Mouse (Mus musculus): ENCODE measurements around the gene Rspo1. TPM values are rescaled to one million over a fixed set of nuclear protein-coding genes. Genes with fewer than 3 reads are reported as not detected.

The Rspo1 gene
- polyA plus RNA-seq, 1 experiment: 1.6 TPM

DNA sequence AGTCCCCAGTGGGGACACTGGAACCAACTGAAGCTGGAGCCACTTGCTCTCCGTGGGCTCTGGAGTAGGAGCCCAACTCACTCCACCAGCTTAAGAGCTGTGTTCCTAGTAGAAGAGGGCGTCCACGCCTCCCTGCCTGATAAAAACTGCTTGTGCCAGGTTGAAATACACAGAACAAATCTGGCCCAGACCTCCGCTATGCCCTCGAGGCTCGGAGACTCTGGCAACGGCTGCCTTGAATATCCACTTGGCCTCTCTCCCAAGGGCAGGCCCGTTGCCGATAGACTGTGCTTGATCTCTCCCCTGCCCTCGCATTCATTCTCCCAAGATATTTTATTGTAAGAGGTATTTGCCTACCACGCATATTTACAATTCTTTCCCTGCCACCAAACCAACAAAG lies 31.2 kb downstream of the Rspo1 start:
- Histone ChIP-seq H3K4me3 (replicated peaks; ENCODE audit: control insufficient read depth, low read depth, low read length) (no peak overlapping the region), H3K27ac (ENCODE audit: control insufficient read depth, insufficient read depth, low read depth, low read length, poor library complexity) (no peak overlapping the region), H3K4me1 (ENCODE audit: control insufficient read depth, insufficient read depth, low read length) (peaks cover 4% of the 10 kb centered on the region)
- no peak for TF ChIP-seq CTCF (IDR thresholded peaks at IDR 0.05; ENCODE audit: control insufficient read depth, insufficient read depth, low read length)
- no peak for TF ChIP-seq POLR2A (IDR thresholded peaks at IDR 0.05; ENCODE audit: borderline replicate concordance, control insufficient read depth, low read depth, low read length)
- WGBS: 86% methylated on average over 11 of the region's 11 CpGs

DNA sequence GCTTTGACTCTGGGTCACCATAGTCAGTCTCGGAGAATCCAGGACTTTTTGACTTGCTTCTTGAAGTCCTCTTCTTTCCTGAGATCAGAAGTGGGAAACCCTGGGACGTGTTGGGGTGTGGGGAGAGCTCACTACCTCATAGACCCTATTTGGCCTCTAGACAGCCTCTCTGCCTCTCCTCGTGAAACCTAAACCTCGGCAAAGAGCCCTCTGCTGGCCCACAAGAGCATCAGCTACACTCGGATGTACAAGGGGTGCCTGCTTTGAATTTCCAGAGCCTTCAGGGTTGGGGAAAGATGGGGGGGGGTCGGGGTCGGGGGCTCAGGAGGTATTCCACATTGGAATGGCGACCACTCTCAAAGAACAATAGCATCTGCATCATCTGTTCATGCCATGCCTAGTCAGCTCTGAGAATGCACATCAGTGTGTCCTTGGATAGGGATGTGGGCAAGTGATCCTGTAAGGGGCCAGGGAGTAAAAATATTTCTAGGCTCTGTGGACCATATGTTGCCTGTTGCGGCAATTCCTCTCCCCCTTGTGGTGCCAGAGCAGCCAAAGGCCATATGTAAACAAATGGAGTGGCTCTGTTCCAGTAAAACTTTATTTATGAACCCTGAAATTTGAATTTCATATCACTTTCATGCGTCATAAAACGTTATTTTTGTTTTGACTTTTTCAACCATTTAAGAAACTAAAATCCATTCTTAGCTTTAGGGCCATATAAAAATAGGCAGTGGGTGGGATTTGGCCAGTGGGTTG lies 34.7 kb downstream of the Rspo1 start:
- TF ChIP-seq CTCF (IDR thresholded peaks at IDR 0.05; ENCODE audit: control insufficient read depth, insufficient read depth, low read length) (peak; percentile 26; the same call in 1 of the 2 replicates), POLR2A (IDR thresholded peaks at IDR 0.05; ENCODE audit: borderline replicate concordance, control insufficient read depth, low read depth, low read length) (no peak)
- Histone ChIP-seq H3K27ac (ENCODE audit: control insufficient read depth, insufficient read depth, low read depth, low read length, poor library complexity) (no peak overlapping the region), H3K4me1 (ENCODE audit: control insufficient read depth, insufficient read depth, low read length) (peaks cover 3% of the 10 kb centered on the region; the same call in 1 of the 2 replicates), H3K4me3 (replicated peaks; ENCODE audit: control insufficient read depth, low read depth, low read length) (no peak overlapping the region)
- 35% methylated on average over 11 of the region's 11 CpGs for WGBS

DNA sequence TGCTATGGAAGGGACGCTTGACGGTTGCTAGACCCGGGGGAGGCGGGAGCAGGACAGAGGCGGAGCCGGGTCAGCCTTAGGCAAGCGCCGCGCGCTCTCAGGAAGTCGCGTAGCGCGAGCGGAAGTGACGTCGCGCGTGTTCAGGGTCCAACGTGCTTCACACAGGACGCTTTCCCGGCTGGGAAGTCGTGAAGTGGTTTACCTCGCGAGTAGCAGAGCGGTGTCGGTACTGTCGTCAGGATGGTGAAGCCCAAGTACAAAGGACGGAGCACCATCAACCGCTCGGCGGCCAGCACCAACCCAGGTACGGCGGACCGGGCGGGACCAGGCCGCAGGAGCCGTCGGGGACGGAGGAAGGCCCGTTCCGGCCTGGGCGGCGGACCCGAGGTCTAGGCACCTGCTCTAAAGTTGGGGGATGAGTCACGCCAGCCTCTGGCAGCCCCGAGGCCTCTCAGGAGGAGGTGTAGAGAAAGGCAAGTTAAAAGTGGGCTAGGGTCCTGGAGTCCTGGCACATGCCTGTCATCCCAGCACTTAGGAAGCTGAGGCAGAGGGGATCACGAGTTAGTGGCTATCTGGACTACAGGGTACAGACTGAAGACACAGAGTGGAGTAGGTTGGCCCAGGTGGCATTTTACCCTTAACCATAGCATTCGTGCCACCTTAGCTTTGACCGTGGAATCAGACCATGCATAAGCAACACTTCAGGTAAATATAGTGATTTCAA lies 43.8 kb downstream of the Rspo1 start:
- WGBS: under 1% methylated on average over 50 of the region's 50 CpGs
- Histone ChIP-seq H3K4me3 (replicated peaks; ENCODE audit: control insufficient read depth, low read depth, low read length) (peak overlapping the region; percentile 89), H3K27ac (ENCODE audit: control insufficient read depth, insufficient read depth, low read depth, low read length, poor library complexity) (peak overlapping the region; percentile 16; the same call in 1 of the 2 replicates), H3K4me1 (ENCODE audit: control insufficient read depth, insufficient read depth, low read length) (peaks cover 3% of the 10 kb centered on the region)
- TF ChIP-seq CTCF (IDR thresholded peaks at IDR 0.05; ENCODE audit: control insufficient read depth, insufficient read depth, low read length): no peak
- TF ChIP-seq POLR2A (IDR thresholded peaks at IDR 0.05; ENCODE audit: borderline replicate concordance, control insufficient read depth, low read depth, low read length): peak; percentile 64; the same call in 1 of the 2 replicates

DNA sequence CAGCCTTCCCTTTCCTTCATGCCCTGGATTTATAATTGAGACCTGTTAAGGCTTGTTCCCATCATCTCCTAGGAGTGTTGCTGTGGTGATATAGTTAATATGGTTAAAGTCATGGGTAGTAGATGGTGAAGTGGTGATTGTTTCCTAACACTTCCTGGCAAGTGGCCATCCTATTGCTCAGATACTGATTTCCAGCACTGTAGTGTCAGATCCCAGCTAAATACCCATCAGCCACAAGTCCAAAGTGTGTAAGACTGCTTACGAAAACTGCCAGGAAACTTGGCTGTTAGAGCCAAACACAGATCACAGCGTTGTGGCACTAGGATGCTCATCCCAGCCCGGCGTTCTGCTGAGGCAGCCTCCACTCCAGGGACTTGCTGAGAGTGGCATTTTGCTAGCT lies 48.1 kb downstream of the Rspo1 start:
- Histone ChIP-seq H3K4me3 (replicated peaks; ENCODE audit: control insufficient read depth, low read depth, low read length) (no peak overlapping the region), H3K4me1 (ENCODE audit: control insufficient read depth, insufficient read depth, low read length) (peaks cover 3% of the 10 kb centered on the region), H3K27ac (ENCODE audit: control insufficient read depth, insufficient read depth, low read depth, low read length, poor library complexity) (no peak overlapping the region)
- no peak for TF ChIP-seq POLR2A (IDR thresholded peaks at IDR 0.05; ENCODE audit: borderline replicate concordance, control insufficient read depth, low read depth, low read length)
- no peak for TF ChIP-seq CTCF (IDR thresholded peaks at IDR 0.05; ENCODE audit: control insufficient read depth, insufficient read depth, low read length)
- WGBS: 85% methylated on average over 4 of the region's 4 CpGs

DNA sequence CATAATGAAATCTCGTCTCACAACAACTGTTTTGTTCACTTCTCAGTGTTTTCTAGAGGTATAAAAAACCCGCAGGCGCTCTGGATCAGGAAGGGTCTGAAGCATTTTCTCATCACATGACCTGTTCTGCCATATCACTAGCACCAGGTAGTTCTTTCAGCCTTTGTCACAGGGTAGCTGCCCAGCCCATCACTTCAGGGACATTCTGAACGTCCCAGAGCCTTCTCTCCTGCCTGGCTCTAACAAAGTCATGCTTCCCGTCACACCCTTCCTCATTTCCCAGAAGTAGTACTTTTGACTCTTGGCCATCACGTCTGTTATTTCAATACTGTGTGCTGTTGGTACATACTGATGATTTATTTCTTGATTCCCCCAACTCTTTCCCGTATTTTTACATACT lies 58.2 kb downstream of the Rspo1 start:
- no peak for TF ChIP-seq CTCF (IDR thresholded peaks at IDR 0.05; ENCODE audit: control insufficient read depth, insufficient read depth, low read length)
- TF ChIP-seq POLR2A (IDR thresholded peaks at IDR 0.05; ENCODE audit: borderline replicate concordance, control insufficient read depth, low read depth, low read length): no peak
- Histone ChIP-seq H3K27ac (ENCODE audit: control insufficient read depth, insufficient read depth, low read depth, low read length, poor library complexity) (no peak overlapping the region), H3K4me3 (replicated peaks; ENCODE audit: control insufficient read depth, low read depth, low read length) (no peak overlapping the region), H3K4me1 (ENCODE audit: control insufficient read depth, insufficient read depth, low read length) (no peaks in the 10 kb centered on the region)
- 85% methylated on average over 7 of the region's 7 CpGs for WGBS

DNA sequence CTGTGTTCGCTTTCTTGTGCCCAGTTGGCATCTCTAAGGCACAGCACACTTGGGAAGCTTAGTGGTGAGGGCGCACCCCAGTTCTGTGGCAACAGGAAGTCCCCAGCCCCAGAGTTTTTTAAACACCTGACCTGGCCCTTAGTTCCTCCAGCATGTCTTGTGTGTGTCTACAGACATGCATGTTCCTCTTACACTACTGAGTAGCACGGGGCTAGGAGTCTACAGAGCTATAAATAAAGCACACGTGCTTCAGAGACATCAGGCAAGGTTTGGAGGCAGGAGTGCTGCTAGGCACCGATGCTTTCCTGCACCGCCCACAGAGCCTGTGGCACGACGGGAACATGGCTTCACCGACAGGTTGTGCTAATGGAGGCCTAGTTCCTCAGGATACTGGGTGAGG lies 69.2 kb downstream of the Rspo1 start:
- Histone ChIP-seq H3K27ac (ENCODE audit: control insufficient read depth, insufficient read depth, low read depth, low read length, poor library complexity) (peak overlapping the region; percentile 74), H3K4me3 (replicated peaks; ENCODE audit: control insufficient read depth, low read depth, low read length) (peak overlapping the region; percentile 7), H3K4me1 (ENCODE audit: control insufficient read depth, insufficient read depth, low read length) (no peaks in the 10 kb centered on the region; the same call in 1 of the 2 replicates)
- WGBS: 22% methylated on average over 9 of the region's 9 CpGs
- no peak for TF ChIP-seq CTCF (IDR thresholded peaks at IDR 0.05; ENCODE audit: control insufficient read depth, insufficient read depth, low read length)
- TF ChIP-seq POLR2A (IDR thresholded peaks at IDR 0.05; ENCODE audit: borderline replicate concordance, control insufficient read depth, low read depth, low read length): no peak

DNA sequence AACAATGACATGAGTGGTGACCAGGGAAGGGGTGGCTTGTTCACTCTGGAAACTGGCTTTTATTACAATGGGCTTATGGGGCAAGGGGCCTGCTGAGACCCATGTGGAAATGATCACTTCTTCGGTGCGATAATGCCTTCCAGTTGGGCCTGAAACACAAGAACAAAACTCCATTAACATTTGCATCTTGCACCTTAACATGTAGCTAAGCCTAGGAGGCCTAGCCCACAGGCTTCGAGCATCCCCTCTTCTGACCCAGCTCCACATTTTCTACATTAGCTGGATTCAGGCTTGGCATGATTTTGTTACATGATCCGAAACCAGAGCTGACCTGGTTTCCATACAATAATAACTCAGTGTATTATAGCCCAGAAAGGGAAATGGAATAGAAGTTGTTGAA lies 70.2 kb downstream of the Rspo1 start:
- no peaks in the 10 kb centered on the region; the same call in 1 of the 2 replicates for H3K4me1 ChIP-seq (ENCODE audit: control insufficient read depth, insufficient read depth, low read length)
- WGBS: 88% methylated on average over 4 of the region's 4 CpGs
- H3K27ac ChIP-seq (ENCODE audit: control insufficient read depth, insufficient read depth, low read depth, low read length, poor library complexity): no peak overlapping the region
- H3K4me3 ChIP-seq (replicated peaks; ENCODE audit: control insufficient read depth, low read depth, low read length): no peak overlapping the region
- TF ChIP-seq CTCF (IDR thresholded peaks at IDR 0.05; ENCODE audit: control insufficient read depth, insufficient read depth, low read length) (no peak), POLR2A (IDR thresholded peaks at IDR 0.05; ENCODE audit: borderline replicate concordance, control insufficient read depth, low read depth, low read length) (no peak)

DNA sequence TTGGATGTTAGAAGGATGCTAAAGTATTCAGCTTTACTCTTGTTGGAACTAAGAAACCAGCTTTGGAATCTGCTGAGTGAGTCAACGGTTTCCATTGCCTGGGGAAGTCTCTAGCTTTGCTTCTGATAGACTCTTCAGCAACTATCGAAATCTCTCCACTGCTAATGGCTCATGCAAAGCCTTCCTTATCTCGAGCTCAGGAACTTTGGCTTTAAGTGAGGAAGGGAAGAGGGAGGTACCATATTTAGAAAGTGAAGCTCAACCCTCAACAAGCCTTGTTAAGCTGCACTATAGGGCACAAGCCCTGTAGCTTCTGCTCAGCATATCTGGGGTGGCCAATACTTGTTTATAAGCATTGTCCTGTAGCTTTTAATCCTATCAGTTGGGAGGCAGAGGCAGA lies 71.0 kb downstream of the Rspo1 start:
- TF ChIP-seq POLR2A (IDR thresholded peaks at IDR 0.05; ENCODE audit: borderline replicate concordance, control insufficient read depth, low read depth, low read length): no peak
- no peak for TF ChIP-seq CTCF (IDR thresholded peaks at IDR 0.05; ENCODE audit: control insufficient read depth, insufficient read depth, low read length)
- no peak overlapping the region for H3K4me3 ChIP-seq (replicated peaks; ENCODE audit: control insufficient read depth, low read depth, low read length)
- 39% methylated on average over 3 of the region's 3 CpGs for WGBS
- H3K27ac ChIP-seq (ENCODE audit: control insufficient read depth, insufficient read depth, low read depth, low read length, poor library complexity): no peak overlapping the region
- no peaks in the 10 kb centered on the region; the same call in 1 of the 2 replicates for H3K4me1 ChIP-seq (ENCODE audit: control insufficient read depth, insufficient read depth, low read length)
